Mouse (Mus musculus): ENCODE results near the gene Rab30.
"Not testable (repeated sequence)": the region's sequence is repeated elsewhere in the genome, so short reads cannot be mapped to it uniquely, and the experiment has no call there.

Rab30 gene

GRCm38 (mm10) chr7:92741152-92741860, at the start of gene Rab30:
Rab30 (plus strand) TSS chr7:92741603.
- peak; percentile 83 to 88 for DNase-seq

- no peak for DNase-seq
These were observed 45.0 kb upstream of the Rab30 start for GRCm38 (mm10) chr7:92696395-92696794.

- DNase-seq, result no peak
These were observed 42.6 kb upstream of the Rab30 start for GRCm38 (mm10) chr7:92698770-92699169.

- no peak for DNase-seq
These were observed 37.7 kb upstream of the Rab30 start for GRCm38 (mm10) chr7:92703661-92704060.

GRCm38 (mm10) chr7:92705534-92705933, 35.9 kb upstream of the Rab30 start:
- no peak for DNase-seq

GRCm38 (mm10) chr7:92706711-92707110, 34.7 kb upstream of the Rab30 start:
- DNase-seq, result no peak

- no peak for DNase-seq
These were observed 31.8 kb upstream of the Rab30 start for GRCm38 (mm10) chr7:92709573-92709972.

GRCm38 (mm10) chr7:92711593-92711992, 29.8 kb upstream of the Rab30 start:
- DNase-seq, result no peak

- no peak for DNase-seq
These were observed 26.3 kb upstream of the Rab30 start for GRCm38 (mm10) chr7:92715055-92715454.

- DNase-seq, result no peak
These were observed 21.1 kb upstream of the Rab30 start for GRCm38 (mm10) chr7:92720156-92720905.

- no peak for DNase-seq
These were observed 17.7 kb upstream of the Rab30 start for GRCm38 (mm10) chr7:92723750-92724149.

- DNase-seq, result no peak
These were observed 17.1 kb upstream of the Rab30 start for GRCm38 (mm10) chr7:92724261-92724660.

GRCm38 (mm10) chr7:92729583-92729982, 11.8 kb upstream of the Rab30 start:
- DNase-seq, result not testable (repeated sequence)

GRCm38 (mm10) chr7:92730465-92730864, 10.9 kb upstream of the Rab30 start:
- no peak for DNase-seq

GRCm38 (mm10) chr7:92730959-92731358, 10.4 kb upstream of the Rab30 start:
- DNase-seq, result no peak

- no peak for DNase-seq
These were observed 9.3 kb upstream of the Rab30 start for GRCm38 (mm10) chr7:92732136-92732535.

GRCm38 (mm10) chr7:92737560-92737959, 3.8 kb upstream of the Rab30 start:
- no peak for DNase-seq

GRCm38 (mm10) chr7:92739956-92740355, 1.4 kb upstream of the Rab30 start:
- no peak for DNase-seq

GRCm38 (mm10) chr7:92740411-92741115, 840 bp upstream of the Rab30 start:
- DNase-seq, result no peak

GRCm38 (mm10) chr7:92741861-92742249, 452 bp downstream of the Rab30 start:
- peak; percentile 46 to 49 for DNase-seq

GRCm38 (mm10) chr7:92742341-92742741, 938 bp downstream of the Rab30 start:
- peak; percentile 24 to 37 for DNase-seq

- DNase-seq, result peak; percentile 11 to 13
These were observed 1.4 kb downstream of the Rab30 start for GRCm38 (mm10) chr7:92742774-92743173.

GRCm38 (mm10) chr7:92743325-92743724, 1.9 kb downstream of the Rab30 start:
- DNase-seq, result peak; percentile 20 to 24

- DNase-seq, result no peak
These were observed 9.0 kb downstream of the Rab30 start for GRCm38 (mm10) chr7:92750395-92750794.
